Mouse (Mus musculus) embryonic facial prominence, embryonic 12.5 days (tissue): ENCODE measurements around the gene Muc20. TPM values are rescaled to one million over a fixed set of nuclear protein-coding genes. Genes with fewer than 3 reads are reported as not detected.

Source experiments
- ATAC-seq: fragments of 200-750 bp; cut with Nextera tagmentation; 2 replicates; pipeline ENCODE4 v1.8.0; 2017; ENCODE audit not compliant: insufficient number of reproducible peaks, insufficient read depth, low FRiP score, low TSS enrichment
- H3K27ac ChIP-seq: fragments of 300-500 bp; sonication (generic); 2 replicates; pipeline ENCODE4 v1.5.1; 2016; ENCODE audit warnings: mild to moderate bottlenecking
- H3K27me3 ChIP-seq: fragments of 300-500 bp; sonication (generic); 2 replicates; pipeline ENCODE4 v1.6.1; 2016; ENCODE audit warnings: mild to moderate bottlenecking, moderate library complexity
- H3K36me3 ChIP-seq: fragments of 300-500 bp; sonication (generic); 2 replicates; pipeline ENCODE4 v1.6.1; 2016; ENCODE audit warnings: mild to moderate bottlenecking
- H3K4me1 ChIP-seq: fragments of 300-500 bp; sonication (generic); 2 replicates; pipeline ENCODE4 v1.6.1; 2016
- H3K4me2 ChIP-seq: fragments of 300-500 bp; sonication (generic); replicated peaks from 2 replicates; pipeline ENCODE4 v1.6.1; 2016; ENCODE audit warnings: mild to moderate bottlenecking, moderate library complexity
- H3K4me3 ChIP-seq: fragments of 300-500 bp; sonication (generic); 2 replicates; pipeline ENCODE4 v1.5.1; 2016; ENCODE audit warnings: mild to moderate bottlenecking
- H3K9ac ChIP-seq: fragments of 300-500 bp; sonication (generic); 2 replicates; pipeline ENCODE4 v1.6.1; 2016; ENCODE audit warnings: mild to moderate bottlenecking, moderate library complexity
- H3K9me3 ChIP-seq: fragments of 300-500 bp; sonication (generic); 2 replicates; pipeline ENCODE4 v1.6.1; 2016; ENCODE audit warnings: mild to moderate bottlenecking, moderate library complexity
- WGBS: fragments of 180-500 bp; shearing (Covaris S2); methylation state at CpG from one replicate; pipeline ENCODE4 v1.1.7; 2016; 5-methylcytosine and 5-hydroxymethylcytosine counted together
- polyA plus RNA-seq: library from polyadenylated mRNA; unstranded; fragments of >200 nt; fragmentation: Nextera tagmentation; extraction: Ambion mirVana; gene quantifications from 2 replicates; pipeline ENCODE4 v1.2.1, GENCODE M21; 2016

Gene Muc20
- polyA plus RNA-seq, 1 experiment from 2014 or later = not detected

GRCm38 (mm10) chr16:32741366-32741765, 55.9 kb downstream of the Muc20 start:
- no peak for ATAC-seq
- no peaks in the 10 kb centered on the region for H3K9me3 ChIP-seq
- no peaks in the 10 kb centered on the region for H3K27me3 ChIP-seq
- H3K4me3 ChIP-seq = no peak overlapping the region
- H3K27ac ChIP-seq = no peak overlapping the region
- no peak overlapping the region for H3K4me2 ChIP-seq
- 83% methylated on average over 9 of the region's 9 CpGs for WGBS
- no peaks in the 10 kb centered on the region for H3K36me3 ChIP-seq
- H3K9ac ChIP-seq = no peak overlapping the region
- no peaks in the 10 kb centered on the region for H3K4me1 ChIP-seq

- H3K36me3 ChIP-seq = no peaks in the 10 kb centered on the region
- no peak overlapping the region for H3K9ac ChIP-seq
- ATAC-seq = no peak
- H3K27ac ChIP-seq = no peak overlapping the region
- 79% methylated on average over 8 of the region's 8 CpGs for WGBS
- H3K4me1 ChIP-seq = no peaks in the 10 kb centered on the region
- no peak overlapping the region for H3K4me3 ChIP-seq
- no peaks in the 10 kb centered on the region for H3K27me3 ChIP-seq
- H3K4me2 ChIP-seq = no peak overlapping the region
- no peaks in the 10 kb centered on the region for H3K9me3 ChIP-seq
Observed at GRCm38 (mm10) chr16:32740003-32740663, 57.1 kb downstream of the Muc20 start.

- Histone ChIP-seq H3K9me3 (0 out of 2 replicates have a peak, but pooled peaks cover 3% of the 10 kb centered on the region), H3K4me3 (no peak overlapping the region), H3K27ac (no peak overlapping the region), H3K4me2 (no peak overlapping the region), H3K4me1 (no peaks in the 10 kb centered on the region), H3K9ac (no peak overlapping the region), H3K27me3 (no peaks in the 10 kb centered on the region), H3K36me3 (no peaks in the 10 kb centered on the region)
- ATAC-seq = no peak
- WGBS = 52% methylated on average over 3 of the region's 3 CpGs
Observed at GRCm38 (mm10) chr16:32736022-32736421, 61.2 kb downstream of the Muc20 start.

GRCm38 (mm10) chr16:32735586-32735985, 61.6 kb downstream of the Muc20 start, which contains the start of gene Muc4:
Gene Muc4, plus strand, starts transcription at chr16:32735886.
- H3K9ac ChIP-seq = no peak within 1 kb of the TSS
- 90% methylated on average over 2 of the region's 2 CpGs for WGBS
- no peaks in the 10 kb centered on the region for H3K36me3 ChIP-seq
- no peak within 1 kb of the TSS for H3K27ac ChIP-seq
- H3K4me3 ChIP-seq = no peak within 1 kb of the TSS
- no peaks in the 10 kb centered on the region for H3K27me3 ChIP-seq
- H3K4me2 ChIP-seq = no peak within 1 kb of the TSS
- ATAC-seq = no peak
- H3K4me1 ChIP-seq = no peaks in the 10 kb centered on the region
- H3K9me3 ChIP-seq = 0 out of 2 replicates have a peak, but pooled peaks cover 3% of the 10 kb centered on the region

GRCm38 (mm10) chr16:32733213-32733612, 64.0 kb downstream of the Muc20 start:
- H3K36me3 ChIP-seq = no peaks in the 10 kb centered on the region
- 83% methylated on average over 3 of the region's 3 CpGs for WGBS
- no peak overlapping the region for H3K4me2 ChIP-seq
- no peak overlapping the region for H3K9ac ChIP-seq
- H3K4me1 ChIP-seq = no peaks in the 10 kb centered on the region
- H3K4me3 ChIP-seq = no peak overlapping the region
- ATAC-seq = no peak
- H3K27me3 ChIP-seq = no peaks in the 10 kb centered on the region
- no peak overlapping the region for H3K27ac ChIP-seq
- H3K9me3 ChIP-seq = 0 out of 2 replicates have a peak, but pooled peaks cover 3% of the 10 kb centered on the region

GRCm38 (mm10) chr16:32728730-32729129, 68.5 kb downstream of the Muc20 start:
- H3K9ac ChIP-seq = no peak overlapping the region
- no peak overlapping the region for H3K27ac ChIP-seq
- no peak for ATAC-seq
- no peak overlapping the region for H3K4me2 ChIP-seq
- no peak overlapping the region for H3K4me3 ChIP-seq
- H3K9me3 ChIP-seq = no peaks in the 10 kb centered on the region
- 57% methylated on average over 1 of the region's 1 CpGs for WGBS
- no peaks in the 10 kb centered on the region for H3K36me3 ChIP-seq
- no peaks in the 10 kb centered on the region for H3K27me3 ChIP-seq
- no peaks in the 10 kb centered on the region for H3K4me1 ChIP-seq

- Histone ChIP-seq H3K27ac (no peak overlapping the region), H3K36me3 (no peaks in the 10 kb centered on the region), H3K4me3 (no peak overlapping the region), H3K9ac (no peak overlapping the region), H3K9me3 (no peaks in the 10 kb centered on the region), H3K27me3 (no peaks in the 10 kb centered on the region), H3K4me1 (no peaks in the 10 kb centered on the region), H3K4me2 (no peak overlapping the region)
- no peak for ATAC-seq
Observed at GRCm38 (mm10) chr16:32728240-32728639, 69.0 kb downstream of the Muc20 start.

Other genes with a start within 250 kb of the Muc20 start
- 32.7 and 36.6 TPM in 2 replicates for gene Tfrc, start 188.5 kb downstream of the Muc20 start, polyA plus RNA-seq
- 13.4 and 13.8 TPM in 2 replicates for gene Tnk2, start 153.6 kb downstream of the Muc20 start, polyA plus RNA-seq
- 0.06 and 0.28 TPM in 2 replicates for gene Muc4, start 61.5 kb downstream of the Muc20 start, polyA plus RNA-seq
- gene Smbd1, start 13.0 kb upstream of the Muc20 start, polyA plus RNA-seq = not detected in 2 replicates
- 106 and 124 TPM in 2 replicates for gene Fyttd1, start 80.1 kb upstream of the Muc20 start, polyA plus RNA-seq
- gene Rubcn, start 80.3 kb upstream of the Muc20 start, polyA plus RNA-seq = 19.0 and 20.8 TPM in 2 replicates
- gene Lrch3, start 116.7 kb upstream of the Muc20 start, polyA plus RNA-seq = 42.6 and 43.7 TPM in 2 replicates